Mouse (Mus musculus) spleen, postnatal 36 days (tissue): ENCODE results near the gene Gm16381.
"Not testable (repeated sequence)": the region's sequence is repeated elsewhere in the genome, so short reads cannot be mapped to it uniquely, and the experiment has no call there.

ENCODE experiments used
- DNase-seq, 2 experiments: peaks; one replicate each; pipeline ENCODE4 v3.0.0; 2022; ENCODE audit warnings: low spot score in 2 of 2, mixed read lengths in 1 of 2

Gm16381 gene

DNA sequence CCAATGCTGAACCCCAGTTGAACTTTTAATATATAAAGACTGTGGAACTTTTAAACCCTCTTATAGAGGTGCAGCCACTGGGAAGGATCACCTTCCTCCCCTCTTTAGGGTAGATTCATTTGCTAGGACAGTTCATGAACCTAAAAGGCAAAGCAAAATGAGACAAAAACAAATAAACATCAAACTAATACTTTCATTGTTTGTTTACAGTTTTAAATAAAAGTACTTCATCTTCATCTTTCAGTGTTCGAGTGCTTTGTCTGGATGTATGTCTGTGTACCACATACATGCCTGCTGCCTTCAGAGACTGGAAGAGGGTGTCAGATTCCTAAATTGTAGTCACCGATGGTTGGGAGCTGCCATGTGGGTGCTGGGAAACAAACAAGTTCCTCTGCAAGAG lies at the start of gene Gm16381:
Gene Gm16381, minus strand, starts transcription at position 101 of the 400 bp plus-strand sequence.
- not testable (repeated sequence) for DNase-seq

DNA sequence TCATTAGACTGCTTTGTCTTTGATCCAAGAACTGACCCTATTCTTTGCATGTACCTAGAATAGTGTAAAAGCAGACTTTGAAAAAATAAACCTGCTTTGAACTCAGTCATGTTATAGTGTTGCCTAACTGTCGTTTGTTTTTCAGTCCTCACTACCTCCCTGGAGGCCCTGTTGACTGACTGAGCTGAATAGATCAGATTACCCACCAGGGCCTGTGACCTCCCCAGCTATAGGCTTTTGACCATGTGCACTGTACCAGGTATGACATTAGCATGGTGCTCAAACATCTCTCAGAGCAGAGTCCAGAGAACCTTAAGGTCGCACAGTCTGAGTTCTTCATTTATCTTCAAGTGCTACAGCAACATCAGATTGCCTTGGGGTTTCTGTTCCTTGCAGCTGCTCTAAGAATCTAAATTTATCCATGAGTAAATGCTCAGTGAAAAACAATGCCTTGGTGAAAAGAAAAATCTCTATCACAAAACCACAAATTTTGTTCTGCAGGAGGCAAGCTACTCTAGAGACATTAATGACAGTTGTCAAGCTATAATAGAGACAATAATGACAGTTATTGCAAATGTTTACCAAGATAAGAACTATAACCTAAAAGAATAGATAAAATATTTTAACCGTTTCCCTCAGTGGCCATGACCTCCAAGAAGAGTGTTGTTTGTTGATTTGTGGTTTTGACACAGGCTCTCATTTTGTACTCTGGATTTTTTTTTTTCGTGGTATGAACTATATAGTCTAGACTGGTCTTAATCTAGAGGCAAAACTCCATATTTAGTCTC lies 8.7 kb upstream of the Gm16381 start:
- not testable (repeated sequence) for DNase-seq

DNA sequence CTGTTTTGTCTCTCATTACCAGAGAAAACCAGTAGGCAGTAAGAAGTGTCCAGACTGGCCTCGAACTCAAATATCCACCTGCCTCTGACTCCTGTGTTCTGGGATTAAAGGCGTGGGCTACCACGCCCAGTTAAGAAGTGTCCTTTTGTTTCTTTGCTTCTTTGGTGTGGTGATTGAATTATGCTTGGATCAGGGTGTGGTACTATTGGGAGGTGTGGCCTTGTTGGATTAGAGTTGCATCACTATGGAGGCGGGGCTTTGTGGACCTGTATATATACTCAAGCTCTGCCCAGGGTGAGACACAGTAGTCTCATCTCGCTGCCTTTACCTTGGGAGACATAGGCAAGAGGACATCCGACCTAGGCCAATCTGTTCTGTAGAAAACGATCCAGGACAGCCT lies 25.9 kb downstream of the Gm16381 start, which contains the start of gene Gm4027:
Gene Gm4027, plus strand, starts transcription at position 301 of the 400 bp plus-strand sequence.
- not testable (repeated sequence) for DNase-seq

DNA sequence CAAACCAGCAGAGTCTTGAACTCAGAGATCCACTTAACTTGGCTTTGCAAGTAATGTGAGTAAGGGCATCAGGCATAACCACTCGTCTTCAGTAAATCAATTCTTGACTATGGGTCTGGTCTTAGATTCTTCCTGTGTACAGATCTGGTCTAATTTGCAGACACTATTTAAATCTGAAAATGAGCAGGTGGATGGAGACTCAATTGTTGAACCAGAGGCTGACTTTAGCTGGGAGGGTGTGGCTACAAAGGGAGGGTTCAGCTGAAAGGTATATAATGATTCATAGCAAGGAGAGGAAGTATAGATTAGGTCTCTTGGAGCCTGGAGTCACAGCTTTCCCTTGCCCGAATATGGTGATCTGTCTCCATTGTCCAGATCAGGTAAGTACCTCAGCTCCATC lies 42.0 kb downstream of the Gm16381 start, which contains the start of gene Oog1:
Gene Oog1, plus strand, starts transcription at position 301 of the 400 bp plus-strand sequence.
- DNase-seq: not testable (repeated sequence)

GRCm38 (mm10) chr12:87601388-87601787 lies 43.0 kb downstream of the Gm16381 start:
- not testable (repeated sequence) for DNase-seq
